Mouse (Mus musculus) kidney, adult 2 months (tissue): ENCODE data around the gene Gm9268.

Experiments used
- CTCF ChIP-seq: fragments of 200-500 bp; conservative IDR thresholded peaks from 2 replicates; pipeline ENCODE4 v1.5.1; 2011; ENCODE audit warnings: low read depth, mild to moderate bottlenecking, control low read depth, low read length, moderate library complexity, mixed read lengths; ENCODE audit not compliant: insufficient read depth, insufficient read length
- POLR2A ChIP-seq: fragments of 200-500 bp; IDR thresholded peaks from one replicate; pipeline ENCODE4 v1.6.1; 2011; ENCODE audit warnings: low read depth, low read length, control low read depth

DNA sequence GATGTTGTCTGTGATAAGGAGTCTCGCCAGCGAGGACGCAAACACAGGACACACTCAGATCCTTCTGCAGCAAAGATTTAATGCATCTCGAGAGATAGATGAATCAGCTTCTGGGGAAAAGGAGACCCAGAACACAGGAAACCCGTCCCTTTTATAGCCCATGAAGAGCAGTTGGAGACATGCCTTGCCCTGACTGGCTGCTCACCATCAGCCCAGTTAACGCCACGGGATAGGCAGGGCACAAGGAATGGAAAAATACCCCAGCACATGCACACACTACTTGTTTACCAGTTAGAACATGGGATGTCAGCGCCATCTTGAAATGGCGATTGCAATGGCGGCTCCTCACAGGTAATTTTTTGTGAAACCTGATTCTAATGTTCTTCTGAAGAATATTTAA lies 37.8 kb upstream of the Gm9268 start:
- TF ChIP-seq POLR2A (no peak), CTCF (no peak)
